Mouse (Mus musculus) layer of hippocampus, postnatal 25 days (tissue): ENCODE measurements around the gene Wdr11. TPM values are rescaled to one million over a fixed set of nuclear protein-coding genes. Genes with fewer than 3 reads are reported as not detected.
A peak's percentile ranks its signal among the peaks of the same experiment; 100 is the strongest.

Experiments used
- DNase-seq, 2 experiments: peaks; one replicate each; pipeline ENCODE4 v3.0.0; 2022; ENCODE audit warnings: mixed read lengths in 2 of 2, low spot score in 1 of 2; ENCODE audit errors: extremely low spot score in 1 of 2
- total RNA-seq, 2 experiments: library from RNA; stranded (reverse); gene quantifications; 2 replicates each; pipeline ENCODE4 v1.2.3; 2021

The Wdr11 gene
- total RNA-seq: 10 to 100 TPM; 47.6 to 49.9 TPM

DNA sequence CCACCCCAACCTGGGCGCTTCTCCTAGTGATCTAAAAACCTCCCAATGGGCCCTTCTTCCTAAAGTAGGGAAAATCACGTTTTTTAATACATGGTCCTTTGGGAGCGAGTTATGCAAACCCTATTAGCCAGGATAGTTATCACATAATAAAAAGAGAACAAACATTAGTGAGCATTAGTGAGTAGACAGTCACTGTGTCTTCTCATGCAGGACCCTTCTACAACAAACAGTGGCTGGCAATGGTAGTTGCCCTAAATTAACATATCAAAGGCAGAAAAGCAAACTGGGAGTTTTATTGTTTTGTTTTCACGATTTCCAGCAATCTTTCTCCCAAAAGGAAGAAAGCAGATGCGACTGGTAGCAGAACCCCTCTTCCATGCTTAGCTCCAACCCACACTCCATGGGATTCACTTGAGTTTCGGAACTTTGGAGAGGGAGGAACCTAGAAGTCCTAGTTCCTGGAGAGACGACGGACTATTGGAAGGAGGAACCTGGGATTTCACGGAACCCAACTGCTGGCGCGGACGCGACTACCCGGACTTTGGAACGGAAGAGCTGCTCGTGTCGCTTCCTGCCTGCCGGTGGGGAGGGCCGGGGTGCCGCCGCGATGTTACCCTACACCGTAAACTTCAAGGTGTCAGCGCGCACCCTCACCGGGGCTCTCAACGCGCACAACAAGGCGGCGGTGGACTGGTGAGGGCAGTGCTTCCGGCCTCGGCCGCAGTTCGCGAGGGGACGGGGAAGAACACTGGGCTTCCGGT lies at the start of gene Wdr11:
Wdr11 (plus strand) TSS at position 493 of the 761 bp plus-strand sequence.
- peak; percentile 73 to 75 for DNase-seq

DNA sequence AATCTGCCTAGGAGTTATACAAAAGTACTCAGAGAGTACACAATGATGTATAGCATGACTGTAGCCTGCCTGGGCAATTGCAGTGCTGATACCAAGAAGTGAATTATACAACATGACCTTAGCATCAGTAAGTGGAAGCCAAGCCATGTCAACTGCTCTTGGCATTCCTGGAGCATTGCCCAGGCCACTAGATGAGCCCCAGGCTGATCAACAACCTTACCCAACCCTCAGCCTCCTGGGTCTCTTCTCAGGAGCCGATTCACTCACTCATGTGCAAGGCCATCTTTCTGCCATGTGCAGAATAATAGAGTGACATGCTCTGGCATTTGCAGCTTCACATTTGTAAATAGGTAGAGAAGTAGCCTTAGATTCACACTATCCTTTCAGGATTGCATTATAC lies 24.1 kb upstream of the Wdr11 start:
- DNase-seq: no peak

DNA sequence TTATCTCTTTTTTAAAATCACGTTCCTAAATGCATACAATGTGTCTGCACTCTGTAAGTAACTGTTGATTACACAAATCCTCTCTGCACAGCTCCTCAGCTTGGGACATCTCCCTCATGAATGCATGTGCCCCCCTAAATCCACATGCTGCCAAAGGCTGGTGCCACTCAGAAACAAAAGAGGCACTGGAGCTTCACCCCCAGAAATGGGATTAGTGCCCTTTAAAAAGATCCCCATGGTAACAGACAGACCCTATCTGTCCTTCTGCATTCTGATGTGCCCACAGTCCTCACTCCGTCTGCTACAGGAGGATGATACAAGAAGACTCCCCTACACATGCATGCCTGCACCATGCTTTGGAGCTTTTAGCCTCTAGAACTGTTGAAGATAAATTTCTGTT lies 23.3 kb upstream of the Wdr11 start:
- no peak for DNase-seq

DNA sequence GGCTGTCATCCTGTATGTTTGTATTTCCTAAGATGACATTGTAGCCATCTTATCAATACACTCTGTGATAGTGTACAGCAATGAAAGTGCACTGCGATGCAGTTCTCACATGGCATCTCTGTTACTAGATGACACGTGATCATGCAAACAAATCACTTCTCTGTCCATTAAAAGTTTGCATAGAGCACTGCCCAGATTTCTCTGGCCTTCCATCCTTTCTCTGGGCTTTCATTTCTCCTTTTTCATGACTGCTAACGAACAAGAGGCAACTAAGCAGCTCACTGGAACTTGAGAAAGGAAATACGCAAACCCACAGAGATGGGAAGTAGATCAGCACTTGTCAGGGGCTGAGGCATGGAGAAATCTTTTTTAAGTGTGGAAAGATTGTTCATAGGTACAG lies 17.2 kb upstream of the Wdr11 start:
- DNase-seq: no peak

DNA sequence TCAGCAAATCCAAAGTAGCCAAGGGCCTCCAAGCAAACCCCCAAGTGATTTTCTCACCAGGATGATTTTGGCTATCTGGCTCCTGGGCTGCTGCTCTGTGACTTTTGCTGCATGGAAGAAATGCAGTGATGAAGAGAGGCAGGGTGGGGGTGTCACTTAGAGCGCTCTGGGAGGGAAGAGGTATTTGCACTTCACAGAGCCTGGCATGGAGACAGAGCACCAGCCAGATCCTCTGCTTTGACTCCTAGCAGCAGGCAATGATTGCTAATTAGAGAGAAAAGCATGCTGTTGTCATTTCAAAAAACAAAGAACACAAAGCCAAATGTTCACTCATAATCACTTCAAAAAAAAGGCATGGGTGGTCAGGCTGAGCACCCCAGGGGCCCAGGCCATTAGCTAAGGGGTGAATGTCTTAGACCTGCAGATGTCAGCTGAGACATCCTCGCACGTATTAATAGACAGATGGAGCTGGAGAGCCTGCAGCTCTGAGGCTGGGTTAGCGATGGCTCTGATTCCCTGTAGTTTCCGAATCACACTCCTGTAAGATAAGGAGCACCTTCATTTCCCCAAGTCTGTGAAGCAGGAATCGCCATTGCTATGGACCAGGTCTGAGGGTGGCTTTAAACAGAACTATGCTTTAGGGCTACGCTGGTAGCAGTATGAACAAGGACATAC lies 16.4 kb upstream of the Wdr11 start:
- peak in 1 of 2 experiments; percentile 13 for DNase-seq

DNA sequence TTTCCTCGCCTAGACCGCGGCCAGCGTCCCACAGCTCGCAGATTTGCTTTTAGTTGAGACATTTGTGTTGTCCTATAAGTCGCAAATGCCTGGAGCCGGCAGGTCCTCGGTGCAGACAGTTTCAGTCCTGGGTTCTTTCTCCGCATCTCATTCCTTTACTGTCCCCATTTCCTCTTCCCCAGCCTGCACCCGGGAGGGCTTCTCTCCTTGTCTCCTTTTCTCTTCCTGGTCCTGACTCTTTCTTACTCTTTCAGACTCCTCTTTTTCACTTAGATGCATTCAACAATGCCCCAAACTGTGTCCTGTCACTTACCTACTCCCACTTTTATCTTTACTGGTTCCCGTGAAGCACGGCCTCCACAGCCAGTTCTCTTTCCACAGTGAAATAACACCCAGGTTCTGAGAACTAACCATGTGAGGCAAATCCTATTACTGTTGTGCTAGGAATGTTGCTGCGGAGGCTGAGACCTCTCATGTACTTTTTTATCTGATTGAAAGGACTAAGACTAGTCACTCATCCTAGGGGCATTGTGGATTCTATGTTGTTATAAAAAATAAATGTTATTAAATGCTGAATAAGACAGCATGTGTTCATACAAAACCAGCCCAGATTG lies 576 bp downstream of the Wdr11 start:
- DNase-seq: no peak

DNA sequence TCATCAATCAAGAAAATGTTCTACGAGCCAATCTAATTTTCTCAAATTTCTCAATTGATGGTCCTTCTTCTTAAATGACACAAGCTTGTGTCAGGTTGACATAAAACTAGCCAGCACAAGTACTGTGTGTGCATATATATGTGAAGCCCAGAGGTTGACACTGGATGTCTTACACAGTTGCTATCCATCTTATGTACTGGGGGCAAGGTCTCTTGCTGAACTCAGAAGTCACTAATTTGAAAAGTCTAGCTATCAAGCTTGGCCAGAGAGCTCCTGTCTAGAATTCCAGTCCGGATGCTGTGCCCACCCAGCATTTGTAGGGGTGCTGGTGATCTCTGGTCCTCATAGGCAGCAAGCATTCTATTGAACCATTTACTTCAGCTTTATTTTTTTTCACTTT lies 5.5 kb downstream of the Wdr11 start:
- DNase-seq: no peak

DNA sequence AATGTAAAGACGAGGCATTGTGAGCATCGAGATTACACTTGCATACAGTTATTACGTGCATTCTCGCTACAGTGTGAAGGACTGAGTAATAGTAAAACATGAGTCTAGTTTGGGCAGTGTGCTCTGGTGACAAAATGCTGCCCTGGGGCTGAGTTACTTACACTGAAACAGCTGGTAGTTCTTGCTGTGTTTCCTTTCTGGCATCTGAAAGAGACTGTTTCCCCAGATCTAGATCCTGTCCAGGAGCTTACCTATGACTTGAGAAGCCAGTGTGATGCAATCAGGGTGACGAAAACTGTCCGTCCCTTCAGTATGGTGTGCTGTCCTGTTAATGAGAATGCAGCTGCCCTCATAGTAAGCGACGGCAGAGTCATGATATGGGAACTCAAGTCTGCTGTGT lies 14.6 kb downstream of the Wdr11 start:
- no peak for DNase-seq

DNA sequence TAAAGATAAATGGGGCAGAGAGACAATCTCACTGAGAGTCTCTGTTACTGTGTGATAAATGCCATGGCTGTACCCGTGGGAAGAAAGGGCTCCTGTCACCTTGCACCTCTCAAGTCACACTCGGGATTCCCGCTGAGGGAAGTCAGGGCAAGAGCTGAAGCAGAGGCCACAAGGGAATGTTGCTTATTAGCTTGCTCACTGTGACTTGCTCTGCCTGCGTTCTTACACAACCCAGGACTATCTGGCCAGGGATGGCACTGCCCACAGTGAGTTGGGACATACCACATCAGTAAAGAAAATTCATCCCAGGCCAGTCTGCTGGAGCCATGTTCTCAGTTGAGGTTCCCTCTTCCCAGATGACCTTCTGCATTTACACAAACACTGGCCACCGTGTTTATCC lies 29.5 kb downstream of the Wdr11 start:
- DNase-seq: no peak

DNA sequence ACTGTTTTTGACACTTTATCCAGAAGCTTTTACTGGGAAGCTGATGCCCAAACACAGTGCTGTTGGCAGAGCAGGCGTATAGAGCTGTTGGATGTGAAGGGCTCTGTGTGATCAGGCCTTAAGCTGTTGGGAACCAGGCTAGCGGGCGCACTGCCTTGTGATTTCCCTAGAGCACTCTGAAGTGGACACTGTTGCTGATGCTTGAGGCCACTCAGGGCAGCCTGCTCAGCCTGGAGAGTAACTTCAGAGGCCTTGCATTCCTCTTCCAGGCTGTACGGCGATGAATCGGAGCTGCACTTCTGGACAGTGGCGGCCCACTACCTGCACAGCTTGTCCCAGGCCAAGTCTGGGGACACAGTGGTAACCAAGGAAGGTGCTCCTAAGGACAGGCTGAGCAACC lies 38.7 kb downstream of the Wdr11 start:
- no peak for DNase-seq

DNA sequence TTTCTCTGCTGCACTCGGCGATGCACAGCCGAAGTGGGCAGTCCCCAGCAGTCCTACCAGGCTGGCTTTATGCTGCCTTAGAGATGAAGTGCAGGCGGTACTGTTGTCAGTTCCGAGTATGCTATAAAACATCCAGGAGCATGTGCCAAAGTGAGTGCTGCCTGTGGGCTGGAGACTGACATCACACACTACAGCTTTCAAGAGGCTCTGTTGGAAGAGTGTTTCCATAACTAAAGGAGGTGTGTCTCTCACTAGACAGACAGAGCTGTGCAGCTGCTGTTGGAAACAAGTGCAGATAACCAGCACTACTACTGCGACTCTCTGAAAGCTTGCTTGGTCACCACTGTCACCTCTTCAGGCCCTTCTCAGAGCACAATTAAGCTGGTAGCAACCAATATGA lies 39.8 kb downstream of the Wdr11 start:
- no peak for DNase-seq

DNA sequence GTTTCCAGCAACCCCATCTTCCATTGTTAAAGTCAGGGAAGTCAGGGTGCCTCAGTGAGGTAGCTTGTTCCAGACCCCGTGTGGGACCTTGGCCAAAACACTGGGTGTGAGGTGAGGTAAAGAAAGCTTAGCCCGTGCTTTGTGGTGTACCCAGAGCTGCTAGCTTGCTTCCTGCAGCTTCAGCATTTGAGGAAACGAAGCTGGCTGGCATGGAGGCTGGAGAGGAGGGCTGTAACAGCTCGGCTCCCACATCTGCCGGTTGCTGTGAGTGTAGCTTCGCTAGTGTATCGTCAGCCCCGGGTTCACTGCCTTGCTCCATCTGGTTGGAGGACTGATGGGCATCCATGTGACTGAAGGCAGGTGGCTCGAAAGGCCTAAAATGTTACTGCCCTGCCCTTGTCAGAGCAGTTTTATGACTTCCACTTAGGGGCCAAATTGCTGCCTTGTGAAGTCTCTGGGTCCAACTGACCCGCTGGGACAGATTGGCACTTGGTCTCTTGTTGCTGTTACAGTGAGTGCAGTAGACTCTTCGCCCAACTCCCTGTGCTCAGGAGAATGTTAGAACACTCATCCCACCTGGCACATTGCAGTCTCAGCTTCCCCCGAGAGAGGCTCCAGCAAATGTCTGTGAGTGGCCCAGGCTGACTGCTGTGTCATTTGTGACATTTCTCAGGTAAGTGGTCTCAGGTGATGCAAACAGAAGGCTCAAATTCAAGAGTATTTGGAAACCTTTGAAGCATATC lies 44.4 kb downstream of the Wdr11 start:
- no peak for DNase-seq

DNA sequence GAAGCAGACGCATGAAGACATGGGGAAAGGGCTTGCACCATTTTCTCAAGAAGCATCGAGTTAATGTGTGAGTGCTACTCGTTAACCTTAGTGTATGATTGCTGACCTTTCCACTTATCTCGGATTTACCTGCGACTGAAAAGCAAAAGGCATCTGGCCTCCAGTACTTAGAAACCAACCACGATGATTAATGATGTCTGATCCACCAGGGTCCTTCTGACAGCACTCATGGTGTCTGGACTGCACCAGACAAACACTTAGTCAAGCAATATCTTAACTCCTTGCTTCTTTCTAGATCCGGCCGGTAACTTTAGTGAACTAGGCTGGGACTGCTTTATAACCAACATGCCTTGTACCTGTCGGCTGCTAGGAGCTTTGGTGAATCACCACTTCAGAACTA lies 45.3 kb downstream of the Wdr11 start:
- no peak for DNase-seq

DNA sequence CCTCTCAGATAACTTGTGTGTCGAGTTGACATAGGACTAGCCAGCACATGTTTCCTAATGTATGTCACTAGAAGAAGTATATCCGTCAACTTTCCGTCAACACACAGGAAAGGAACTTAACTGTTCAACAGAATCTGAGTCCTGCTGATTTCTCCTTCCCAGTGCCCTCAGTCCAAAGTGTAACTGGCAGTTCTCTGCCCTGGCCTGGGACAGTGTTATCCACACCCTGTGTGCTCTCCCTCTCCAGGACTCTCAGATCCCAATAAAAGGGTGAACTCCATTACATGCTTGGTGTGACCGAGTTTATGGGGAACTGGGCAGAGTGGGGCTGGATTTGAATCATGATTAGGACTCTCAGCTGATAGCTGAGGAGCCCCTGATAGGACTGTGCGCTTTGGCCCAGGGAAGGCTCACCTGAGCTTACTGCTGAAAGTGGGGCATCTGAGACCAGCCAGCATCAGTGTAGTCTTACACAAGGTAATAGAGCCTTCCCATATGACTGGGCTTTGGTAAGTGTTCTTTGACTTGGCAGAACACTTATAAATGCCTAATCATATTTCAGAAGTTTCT lies 46.3 kb downstream of the Wdr11 start:
- no peak for DNase-seq

DNA sequence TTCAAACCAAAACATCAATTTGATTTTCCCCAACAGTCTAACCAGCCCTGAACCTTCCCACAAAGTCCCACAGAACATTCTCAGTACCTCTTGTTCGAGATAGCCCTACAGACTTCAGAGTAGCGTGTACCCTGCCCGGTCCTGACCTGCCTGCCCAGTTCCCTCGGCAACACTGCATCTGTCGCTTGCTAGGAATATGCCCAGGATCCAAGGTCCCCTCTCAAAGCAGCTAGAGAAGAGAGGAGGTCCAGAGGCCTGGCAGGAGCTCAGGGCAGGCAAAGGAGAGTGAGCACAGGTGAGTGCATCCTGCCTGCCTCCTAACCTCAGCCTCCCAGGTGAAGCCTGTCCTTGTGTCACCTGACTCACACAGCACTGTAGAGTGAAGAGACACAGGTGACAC lies 47.3 kb downstream of the Wdr11 start:
- DNase-seq: no peak

DNA sequence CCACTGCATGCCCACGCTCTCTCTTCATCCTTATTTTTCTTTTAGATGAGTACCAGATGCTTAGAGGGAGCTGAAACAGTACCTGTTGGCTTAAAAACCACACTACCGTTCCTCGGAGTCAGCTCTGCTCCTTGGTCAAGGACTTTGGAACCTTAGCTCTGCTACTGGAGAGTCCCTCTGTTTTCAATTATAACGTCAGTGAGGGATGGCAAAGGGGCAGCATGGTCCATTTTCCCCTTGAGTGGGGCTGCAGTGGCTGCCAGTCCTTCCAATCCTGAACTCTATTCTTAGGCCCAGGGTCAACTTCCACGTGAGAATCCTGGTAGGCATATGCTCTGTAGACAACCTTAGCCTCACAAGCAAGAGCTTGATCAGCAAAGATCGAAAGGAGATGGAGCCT lies 48.2 kb downstream of the Wdr11 start:
- DNase-seq: no peak

DNA sequence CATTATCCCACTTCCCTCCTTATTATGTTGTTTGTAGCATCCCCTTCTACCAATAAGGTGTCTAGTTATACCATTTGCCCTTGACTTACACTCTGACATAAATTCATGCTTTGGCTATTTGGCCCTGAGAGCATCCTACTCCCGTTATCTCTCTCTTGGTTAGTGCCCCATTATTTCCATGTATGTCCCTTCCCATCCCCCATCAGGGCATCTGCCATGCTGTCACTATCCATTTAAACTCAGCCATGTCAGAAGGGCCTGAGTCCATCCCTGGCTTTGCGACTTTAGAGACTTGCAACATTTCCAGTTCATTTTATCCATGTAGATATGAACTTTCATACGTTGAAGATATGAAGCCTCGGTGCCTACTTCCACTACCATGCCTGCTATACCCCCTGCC lies 51.6 kb downstream of the Wdr11 start:
- no peak for DNase-seq

DNA sequence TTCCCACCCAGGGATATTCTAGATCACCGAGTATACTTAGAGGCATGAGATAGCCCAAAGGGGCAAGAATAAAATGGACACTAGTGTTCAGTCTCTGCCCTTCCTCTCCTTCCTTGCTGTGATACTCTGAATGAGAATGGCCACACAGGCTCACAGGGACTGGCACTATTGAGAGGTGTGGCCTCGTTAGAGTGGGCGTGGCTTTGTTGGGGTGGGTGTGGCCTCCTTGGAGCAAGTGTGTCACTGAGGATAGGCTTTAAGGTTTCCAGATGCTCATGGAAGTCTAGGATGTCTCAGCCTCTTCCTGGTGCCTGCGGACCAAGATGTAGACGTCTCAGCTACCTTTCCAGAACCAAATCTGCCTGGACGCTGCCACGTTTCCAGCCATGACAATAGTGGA lies 56.1 kb downstream of the Wdr11 start:
- no peak for DNase-seq

DNA sequence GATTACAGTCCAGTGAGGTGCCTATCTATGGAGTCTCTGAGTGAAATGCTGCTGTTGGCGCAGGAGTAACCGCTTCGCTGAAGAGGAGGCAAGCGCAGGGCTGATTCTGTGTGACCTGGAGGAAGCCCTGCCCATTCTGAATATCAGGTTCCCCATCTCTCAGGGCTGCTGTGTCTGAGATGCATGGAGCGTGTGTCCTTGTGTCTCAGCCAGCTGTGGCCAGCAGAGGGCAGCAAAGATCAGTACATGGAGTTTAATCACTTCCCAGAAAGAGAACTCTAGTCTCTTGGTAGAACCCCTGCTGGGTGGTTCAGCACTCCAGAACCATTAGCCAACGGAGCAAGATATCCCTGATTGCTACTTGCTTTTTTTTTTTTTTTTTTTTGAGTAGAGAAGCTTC lies 57.3 kb downstream of the Wdr11 start:
- DNase-seq: peak; percentile 88 to 99

DNA sequence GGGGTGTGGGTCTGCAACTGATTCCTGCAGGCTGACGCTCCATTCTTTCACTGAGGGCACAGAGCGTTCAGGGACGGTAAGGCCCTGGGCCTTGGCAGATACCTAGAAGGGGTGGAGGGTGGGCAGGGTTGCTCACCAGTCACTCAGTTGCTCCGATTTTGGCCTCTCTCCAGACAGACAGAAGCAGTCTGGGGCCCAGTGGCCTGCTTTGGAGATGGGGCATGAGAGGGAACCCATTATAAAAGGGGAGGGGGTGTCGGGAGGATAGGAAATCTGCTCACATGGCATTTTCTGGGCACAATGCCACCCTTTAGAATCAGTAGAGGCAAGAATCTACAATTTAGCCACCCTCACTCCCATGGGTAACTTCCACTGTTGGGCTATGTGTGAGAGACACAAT lies 59.1 kb downstream of the Wdr11 start:
- DNase-seq: no peak

DNA sequence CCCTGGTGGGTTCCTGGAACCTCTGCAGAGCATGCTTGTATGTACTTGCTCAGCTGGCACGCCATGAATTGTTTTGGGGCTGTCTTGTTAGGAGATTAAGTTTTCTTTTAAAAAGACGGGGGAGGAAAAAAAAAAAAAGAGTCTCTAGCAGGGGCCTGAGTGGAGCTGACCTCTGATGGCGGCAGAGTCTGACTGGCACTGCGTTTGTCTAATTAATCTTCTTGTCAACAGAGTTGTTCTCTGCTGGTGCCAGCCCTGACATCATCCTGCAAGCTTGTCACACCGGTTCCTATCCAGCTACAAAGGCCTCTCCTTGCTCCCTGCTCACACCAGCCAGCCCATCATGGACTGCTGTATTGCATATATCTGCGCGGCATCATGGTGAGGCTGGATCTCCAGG lies 60.1 kb downstream of the Wdr11 start:
- DNase-seq: no peak
